Mouse (Mus musculus) frontal cortex, adult 2 months (tissue): ENCODE results near the gene Olfr630. TPM values are rescaled to one million over a fixed set of nuclear protein-coding genes. Genes with fewer than 3 reads are reported as not detected.
"Not testable (repeated sequence)": the region's sequence is repeated elsewhere in the genome, so short reads cannot be mapped to it uniquely, and the experiment has no call there.

Experiments used
- DNase-seq, 2 experiments: peaks; one replicate each; pipeline ENCODE4 v3.0.0; 2022; ENCODE audit warnings: low spot score in 1 of 2; ENCODE audit errors: extremely low spot score in 1 of 2
- polyA plus RNA-seq: library from polyadenylated mRNA; depleted of rRNA; stranded (reverse); fragments of >200 nt; gene quantifications from 2 replicates; pipeline ENCODE4 v1.2.3, GENCODE M21; 2012; rRNA removed

Gene Olfr630
- polyA plus RNA-seq: not detected in 2 replicates

DNA sequence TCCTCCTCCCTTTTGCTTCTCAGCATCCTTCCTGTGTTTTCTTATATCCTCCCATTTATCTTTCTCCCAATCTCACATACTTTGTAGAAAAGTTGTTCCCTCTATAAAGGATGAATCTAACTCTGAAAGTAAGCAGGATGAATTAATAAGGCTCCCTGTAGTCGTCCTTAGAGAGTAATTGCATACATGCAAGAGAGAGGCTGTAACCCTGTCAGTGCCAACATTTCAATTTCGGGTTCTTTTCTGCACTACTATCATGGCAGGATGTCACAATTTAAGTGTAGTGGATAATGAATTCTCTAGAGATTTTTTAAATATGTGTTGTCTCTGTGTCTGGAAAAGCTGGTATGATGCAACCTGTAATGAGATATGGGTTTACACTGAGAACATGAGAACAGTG lies at the start of gene Olfr630:
TSS of gene Olfr630 (minus strand) at position 101 of the 400 bp plus-strand sequence.
- DNase-seq: no peak

- DNase-seq: peak in 1 of 2 experiments; percentile 70
These were observed 49.7 kb upstream of the Olfr630 start for GRCm38 (mm10) chr7:103806856-103807255.

- DNase-seq: no peak
These were observed 35.7 kb upstream of the Olfr630 start for GRCm38 (mm10) chr7:103792669-103793388.

DNA sequence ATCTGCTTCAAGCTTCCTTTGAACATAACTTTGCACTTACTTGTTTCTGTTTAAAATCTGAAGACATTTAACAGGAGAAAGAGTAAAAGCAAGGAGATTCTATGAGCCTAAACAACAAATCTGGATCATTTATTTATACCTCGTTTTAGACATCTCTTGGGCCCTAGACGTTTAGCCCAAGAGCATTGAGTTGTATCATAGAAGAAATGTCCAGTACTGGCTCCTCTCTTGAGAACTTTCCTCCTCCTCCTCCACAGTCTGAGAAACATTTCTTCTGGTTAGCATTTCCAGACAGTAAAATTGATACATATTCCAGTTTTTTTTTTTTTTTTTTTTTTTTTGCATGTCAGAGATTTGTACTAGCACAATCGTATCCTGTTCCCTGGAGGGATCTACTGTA lies 34.6 kb upstream of the Olfr630 start, which contains the start of gene Olfr67:
TSS of gene Olfr67 (minus strand) at position 101 of the 400 bp plus-strand sequence.
- DNase-seq: no peak

DNA sequence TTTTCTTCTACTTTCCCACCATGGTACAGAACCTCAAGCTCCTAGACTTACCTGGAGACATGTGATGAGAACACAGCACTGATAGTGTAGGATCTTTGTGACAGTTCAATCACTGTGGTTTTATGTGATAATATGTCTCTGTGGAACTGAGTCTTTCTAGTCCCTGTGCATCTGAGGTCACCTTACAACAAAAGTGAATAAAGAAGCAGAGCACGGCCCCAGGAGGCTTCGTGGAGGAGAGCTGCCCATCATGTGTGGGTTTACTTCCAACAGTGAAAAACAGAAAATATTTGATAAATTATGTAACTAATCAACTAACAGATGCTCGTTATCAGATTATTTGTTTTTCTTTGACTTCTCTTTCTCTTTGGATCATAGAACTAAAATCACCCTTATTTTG lies 22.5 kb upstream of the Olfr630 start, which contains the start of gene Olfr68:
TSS of gene Olfr68 (minus strand) at position 101 of the 400 bp plus-strand sequence.
- no peak for DNase-seq

DNA sequence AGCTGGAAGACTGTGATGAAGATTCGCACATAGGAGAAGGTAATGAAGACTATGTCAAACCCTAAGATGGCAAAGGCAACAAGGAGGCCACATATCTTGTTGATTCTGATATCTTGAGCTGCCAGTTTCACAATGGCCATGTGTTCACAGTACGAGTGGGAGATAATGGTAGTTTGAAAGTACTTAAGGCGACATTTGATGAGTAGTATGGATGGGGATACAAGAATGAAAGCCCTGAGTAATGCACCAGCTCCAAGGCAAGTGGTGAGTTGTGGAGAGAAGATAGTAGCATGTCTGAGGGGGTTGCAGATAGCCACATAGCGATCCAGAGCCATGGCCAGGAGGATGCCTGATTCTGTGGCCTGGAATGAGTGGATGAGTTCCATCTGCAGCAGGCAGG lies 20.5 kb upstream of the Olfr630 start:
- not testable (repeated sequence) for DNase-seq

- DNase-seq: no peak
These were observed 14.4 kb upstream of the Olfr630 start, which contains the start of gene Olfr69 for GRCm38 (mm10) chr7:103771494-103771893. TSS of gene Olfr69 (minus strand) at chr7:103771594.

- not testable (repeated sequence) for DNase-seq
These were observed 10.6 kb upstream of the Olfr630 start for GRCm38 (mm10) chr7:103767687-103768086.

DNA sequence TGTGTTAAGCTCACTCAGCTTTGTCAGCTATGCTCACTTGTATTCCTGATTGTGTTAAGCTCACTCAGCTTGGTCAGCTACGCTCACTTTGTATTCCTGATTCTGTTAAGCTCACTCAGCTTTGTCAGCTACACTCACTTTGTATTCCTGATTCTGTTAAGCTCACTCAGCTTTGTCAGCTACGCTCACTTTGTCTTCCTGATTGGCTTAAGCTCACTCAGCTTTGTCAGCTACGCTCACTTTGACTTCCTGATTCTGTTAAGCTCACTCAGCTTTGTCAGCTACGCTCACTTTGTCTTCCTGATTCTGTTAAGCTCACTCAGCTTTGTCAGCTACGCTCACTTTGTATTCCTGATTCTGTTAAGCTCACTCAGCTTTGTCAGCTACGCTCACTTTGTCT lies 5.1 kb upstream of the Olfr630 start:
- not testable (repeated sequence) for DNase-seq

- no peak for DNase-seq
These were observed 12.3 kb downstream of the Olfr630 start, which contains the start of gene Olfr629 for GRCm38 (mm10) chr7:103744843-103745242. TSS of gene Olfr629 (minus strand) at chr7:103744943.

DNA sequence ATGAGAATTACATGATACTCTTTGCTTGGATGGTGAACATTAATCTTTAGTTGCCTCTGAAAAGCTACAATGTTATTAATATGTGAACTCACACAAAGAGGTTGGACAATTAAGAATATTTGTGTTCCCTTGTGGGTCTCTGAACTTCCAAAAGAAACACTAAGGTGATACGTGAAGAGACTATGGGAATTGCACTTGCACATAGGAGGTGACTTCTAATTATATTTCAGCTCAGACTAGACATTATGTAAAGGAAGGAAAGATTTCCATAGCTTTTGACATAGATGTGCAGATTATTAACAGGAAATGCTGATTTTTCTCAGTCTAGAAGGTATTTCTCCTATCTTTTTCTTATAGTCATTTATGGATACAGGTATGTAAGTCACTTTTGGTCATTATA lies 27.1 kb downstream of the Olfr630 start, which contains the start of gene Olfr628:
TSS of gene Olfr628 (plus strand) at position 301 of the 400 bp plus-strand sequence.
- DNase-seq: no peak

DNA sequence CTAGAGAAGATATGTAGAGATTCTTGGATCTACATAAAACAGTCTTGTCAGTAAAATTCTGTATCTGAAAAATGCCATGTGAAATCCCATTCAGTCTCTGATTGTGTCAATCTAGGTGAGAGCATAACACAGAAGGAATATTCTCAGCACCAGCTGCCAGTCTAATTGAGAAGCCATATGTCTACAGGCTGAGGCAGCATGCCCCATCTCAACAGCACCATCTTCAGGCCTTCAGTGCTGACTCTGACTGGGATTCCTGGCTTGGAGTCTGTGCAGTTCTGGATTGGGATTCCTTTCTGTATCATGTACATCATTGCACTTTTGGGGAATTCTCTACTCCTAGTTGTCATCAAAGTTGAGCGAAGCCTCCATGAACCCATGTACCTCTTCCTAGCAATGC lies 40.7 kb downstream of the Olfr630 start:
- not testable (repeated sequence) for DNase-seq

DNA sequence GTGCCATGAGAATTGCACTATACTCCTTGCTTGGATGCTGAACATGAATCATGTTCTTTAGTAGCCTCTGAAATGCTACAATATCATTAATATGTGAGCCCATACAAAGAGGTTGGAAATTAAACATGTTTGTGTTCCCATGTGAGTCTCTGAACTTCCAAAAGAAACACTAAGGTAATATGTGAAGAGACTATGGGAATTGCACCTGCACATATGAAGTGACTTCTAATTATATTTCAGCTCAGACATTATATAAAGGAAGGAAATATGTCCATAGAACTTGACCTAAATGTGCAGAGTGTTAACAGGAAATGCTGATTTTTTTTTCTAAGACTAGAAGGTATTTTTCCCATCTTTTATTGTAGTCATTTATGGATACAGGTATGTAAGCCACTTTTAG lies 42.8 kb downstream of the Olfr630 start, which contains the start of gene Olfr243:
TSS of gene Olfr243 (plus strand) at position 301 of the 400 bp plus-strand sequence.
- no peak for DNase-seq

GRCm38 (mm10) chr7:103712024-103712423 lies 45.1 kb downstream of the Olfr630 start:
- no peak for DNase-seq

Other genes starting within 250 kb of the Olfr630 start
- gene Olfr610, start 245.2 kb downstream of the Olfr630 start, polyA plus RNA-seq: not detected in 2 replicates
- gene Olfr611, start 236.5 kb downstream of the Olfr630 start, polyA plus RNA-seq: not detected in 2 replicates
- gene Olfr612, start 214.6 kb downstream of the Olfr630 start, polyA plus RNA-seq: not detected in 2 replicates
- gene Olfr613, start 209.3 kb downstream of the Olfr630 start, polyA plus RNA-seq: not detected in 2 replicates
- gene Olfr615, start 201.3 kb downstream of the Olfr630 start, polyA plus RNA-seq: not detected in 2 replicates
- not detected in 2 replicates for gene Olfr616, start 188.2 kb downstream of the Olfr630 start, polyA plus RNA-seq
- gene Olfr617, start 184.3 kb downstream of the Olfr630 start, polyA plus RNA-seq: not detected in 2 replicates
- gene Olfr618, start 167.2 kb downstream of the Olfr630 start, polyA plus RNA-seq: not detected in 2 replicates
- gene Olfr619, start 156.8 kb downstream of the Olfr630 start, polyA plus RNA-seq: not detected in 2 replicates
- gene Olfr620, start 144.8 kb downstream of the Olfr630 start, polyA plus RNA-seq: not detected in 2 replicates
- gene Olfr622, start 114.6 kb downstream of the Olfr630 start, polyA plus RNA-seq: not detected in 2 replicates
- not detected in 2 replicates for gene Olfr623, start 93.6 kb downstream of the Olfr630 start, polyA plus RNA-seq
- 0.02 TPM in 1 of 2 replicates, not detected in the other for gene Olfr624, start 86.1 kb downstream of the Olfr630 start, polyA plus RNA-seq
- not detected in 2 replicates for gene Olfr625-ps1, start 74.6 kb downstream of the Olfr630 start, polyA plus RNA-seq
- gene Olfr243, start 42.7 kb downstream of the Olfr630 start, polyA plus RNA-seq: not detected in 2 replicates
- gene Olfr628, start 27.0 kb downstream of the Olfr630 start, polyA plus RNA-seq: not detected in 2 replicates
- not detected in 2 replicates for gene Olfr629, start 12.4 kb downstream of the Olfr630 start, polyA plus RNA-seq
- gene Olfr69, start 14.3 kb upstream of the Olfr630 start, polyA plus RNA-seq: not detected in 2 replicates
- gene Olfr68, start 22.4 kb upstream of the Olfr630 start, polyA plus RNA-seq: not detected in 2 replicates
- not detected in 2 replicates for gene Olfr67, start 34.5 kb upstream of the Olfr630 start, polyA plus RNA-seq
- gene Hbb-bt, start 56.7 kb upstream of the Olfr630 start, polyA plus RNA-seq: 66.4 and 91.1 TPM in 2 replicates
- gene Hbb-bs, start 70.8 kb upstream of the Olfr630 start, polyA plus RNA-seq: 468 and 610 TPM in 2 replicates
- not detected in 2 replicates for gene Hbb-bh2, start 83.2 kb upstream of the Olfr630 start, polyA plus RNA-seq
- gene Hbb-bh1, start 85.8 kb upstream of the Olfr630 start, polyA plus RNA-seq: 2.1 and 9.1 TPM in 2 replicates
- gene Hbb-y, start 95.9 kb upstream of the Olfr630 start, polyA plus RNA-seq: 20.5 and 59.2 TPM in 2 replicates
- gene Olfr66, start 128.9 kb upstream of the Olfr630 start, polyA plus RNA-seq: not detected in 2 replicates
- gene Olfr64, start 137.2 kb upstream of the Olfr630 start, polyA plus RNA-seq: not detected in 2 replicates
- not detected in 2 replicates for gene Olfr65, start 146.2 kb upstream of the Olfr630 start, polyA plus RNA-seq
- gene Olfr631, start 171.5 kb upstream of the Olfr630 start, polyA plus RNA-seq: not detected in 2 replicates
- gene Olfr632, start 177.0 kb upstream of the Olfr630 start, polyA plus RNA-seq: not detected in 2 replicates
- not detected in 2 replicates for gene Olfr633, start 187.1 kb upstream of the Olfr630 start, polyA plus RNA-seq
- gene Olfr635, start 213.8 kb upstream of the Olfr630 start, polyA plus RNA-seq: not detected in 2 replicates
- gene Olfr638, start 241.4 kb upstream of the Olfr630 start, polyA plus RNA-seq: not detected in 2 replicates